Mouse (Mus musculus): Measurements from ENCODE around the gene Adamts13. TPM values are rescaled to one million over a fixed set of nuclear protein-coding genes. Genes with fewer than 3 reads are reported as not detected.

Adamts13 gene
- total and polyA plus RNA-seq, 3 experiments, result 0.13 to 0.17 TPM; not detected in 1

DNA sequence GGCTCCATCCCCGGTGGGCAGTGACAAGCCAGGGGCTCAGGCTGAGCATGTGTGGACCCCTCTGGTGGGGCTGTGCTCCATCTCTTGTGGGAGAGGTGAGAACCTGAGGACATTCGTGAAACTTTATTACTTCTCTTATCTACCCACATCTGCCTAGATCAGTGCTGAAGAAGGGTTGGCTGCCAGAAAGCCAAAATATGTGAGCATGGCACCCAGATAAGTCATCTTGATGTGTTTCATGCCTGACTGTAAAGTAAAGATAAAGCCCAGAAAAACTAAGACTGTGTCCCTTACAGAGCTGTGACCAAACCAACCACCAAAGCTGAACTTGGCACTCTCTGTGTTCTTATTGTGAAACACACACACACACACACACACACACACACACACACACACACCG, 20.7 kb downstream of the Adamts13 start:
- dilution Hi-C loops (cut with MboI; ENCODE audit: extremely low pct_ligation_motif_present, extremely low pct_unique_long_range_greater_than_20kb, low sequenced_read_pairs) (no loop called here), in situ Hi-C loops (cut with MboI; ENCODE audit: low pct_ligation_motif_present, low pct_unique_long_range_greater_than_20kb, low sequenced_read_pairs) (no loop called here)
- no peaks in the 10 kb centered on the region for H3K36me3 ChIP-seq (replicated peaks in 1 of 2; ENCODE audit: control insufficient read depth in 1 of 2, insufficient read depth in 1 of 2, low read length in 1 of 2)
- H3K79me2 ChIP-seq (replicated peaks; ENCODE audit: control insufficient read depth, extremely low read depth, insufficient read depth, poor library complexity, severe bottlenecking), result no peaks in the 10 kb centered on the region
- no peaks in the 10 kb centered on the region for H3K4me1 ChIP-seq (ENCODE audit: control insufficient read depth in 1 of 2, insufficient read depth in 2 of 2)
- H3K4me3 ChIP-seq (replicated peaks in 1 of 3; ENCODE audit: low read depth in 2 of 3, low read length in 2 of 3, poor library complexity in 1 of 3), result no peak overlapping the region
- no peak for DNase-seq (ENCODE audit: extremely low read depth)
- no peak overlapping the region for H3K9ac ChIP-seq (ENCODE audit: insufficient read depth, low read depth)
- H3K27me3 ChIP-seq (replicated peaks), result peaks cover 8% of the 10 kb centered on the region
- peaks cover 2% of the 10 kb centered on the region for H3K9me3 ChIP-seq (replicated peaks; ENCODE audit: low read length)
- no peak overlapping the region for H3K4me2 ChIP-seq (ENCODE audit: insufficient read depth, low read depth, poor library complexity, severe bottlenecking)
- H3K27ac ChIP-seq (ENCODE audit: insufficient read depth, low read depth), result no peak overlapping the region
- TF ChIP-seq POLR2AphosphoS2 (IDR thresholded peaks at IDR 0.05; ENCODE audit: low read depth, low read length) (no peak), CTCF (conservative IDR thresholded peaks at IDR 0.05 in 1 of 2, IDR thresholded peaks at IDR 0.05 in 1 of 2; ENCODE audit: low read depth in 2 of 2, low read length in 2 of 2) (no peak), TCF12 (IDR thresholded peaks at IDR 0.05; ENCODE audit: low read depth, low read length) (no peak), EP300 (IDR thresholded peaks at IDR 0.05; ENCODE audit: low read length) (no peak), UBTF (IDR thresholded peaks at IDR 0.05; ENCODE audit: low read depth, low read length) (no peak), IRF4 (IDR thresholded peaks at IDR 0.05; ENCODE audit: low read depth, low read length) (no peak), TBP (conservative IDR thresholded peaks at IDR 0.05; ENCODE audit: low read depth, low read length) (no peak)

- dilution Hi-C loops (cut with MboI; ENCODE audit: extremely low pct_ligation_motif_present, extremely low pct_unique_long_range_greater_than_20kb, low sequenced_read_pairs), result no loop called here
- Histone ChIP-seq H3K36me3 (replicated peaks in 1 of 2; ENCODE audit: control insufficient read depth in 1 of 2, insufficient read depth in 1 of 2, low read length in 1 of 2) (no peaks in the 10 kb centered on the region), H3K4me2 (ENCODE audit: insufficient read depth, low read depth, poor library complexity, severe bottlenecking) (no peak overlapping the region), H3K27me3 (replicated peaks) (no peaks in the 10 kb centered on the region), H3K79me2 (replicated peaks; ENCODE audit: control insufficient read depth, extremely low read depth, insufficient read depth, poor library complexity, severe bottlenecking) (no peaks in the 10 kb centered on the region), H3K9me3 (replicated peaks; ENCODE audit: low read length) (no peaks in the 10 kb centered on the region), H3K4me3 (replicated peaks in 1 of 3; ENCODE audit: low read depth in 2 of 3, low read length in 2 of 3, poor library complexity in 1 of 3) (no peak overlapping the region), H3K9ac (ENCODE audit: insufficient read depth, low read depth) (no peak overlapping the region), H3K27ac (ENCODE audit: insufficient read depth, low read depth) (no peak overlapping the region), H3K4me1 (ENCODE audit: control insufficient read depth in 1 of 2, insufficient read depth in 2 of 2) (no peaks in the 10 kb centered on the region)
- in situ Hi-C loops (cut with MboI; ENCODE audit: low pct_ligation_motif_present, low pct_unique_long_range_greater_than_20kb, low sequenced_read_pairs), result no loop called here
- no peak for DNase-seq (ENCODE audit: extremely low read depth)
- peak; percentile 52 for TF ChIP-seq SMC3 (IDR thresholded peaks at IDR 0.05; ENCODE audit: low read depth, low read length)
- peak in 1 of 2 experiments; percentile 54; a peak in 2 of 4 replicates for TF ChIP-seq CTCF (conservative IDR thresholded peaks at IDR 0.05 in 1 of 2, IDR thresholded peaks at IDR 0.05 in 1 of 2; ENCODE audit: low read depth in 2 of 2, low read length in 2 of 2)
- no peak for TF ChIP-seq ZNF384 (IDR thresholded peaks at IDR 0.05; ENCODE audit: low read depth, low read length)
- TF ChIP-seq RAD21 (IDR thresholded peaks at IDR 0.05; ENCODE audit: low read depth, low read length), result peak; percentile 23
- TF ChIP-seq SIN3A (IDR thresholded peaks at IDR 0.05; ENCODE audit: low read length), result no peak
Measured at GRCm38 (mm10) chr2:26997498-26997897, 24.3 kb downstream of the Adamts13 start.

DNA sequence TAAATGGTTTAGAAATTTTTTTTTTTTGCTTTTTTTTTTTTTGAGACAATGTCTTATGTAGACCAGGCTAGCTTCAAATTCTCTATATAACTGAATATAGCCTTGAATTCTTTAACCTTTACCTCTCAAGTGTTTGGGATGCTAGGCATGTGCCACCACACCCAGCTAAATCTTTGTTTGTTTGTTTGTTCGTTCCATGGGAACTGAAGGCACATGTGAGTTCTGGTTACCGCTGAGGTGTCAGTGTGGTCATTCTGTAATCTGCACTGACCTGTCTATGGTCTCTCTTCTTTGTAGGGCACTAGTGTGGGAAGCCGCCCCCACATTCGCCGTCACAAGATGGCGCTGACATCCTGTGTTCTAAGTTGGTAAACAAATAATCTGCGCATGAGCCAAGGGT, 24.8 kb downstream of the Adamts13 start:
- DNase-seq (ENCODE audit: extremely low read depth), result no peak
- peak in 1 of 2 experiments; percentile 20; a peak in 2 of 4 replicates for TF ChIP-seq CTCF (conservative IDR thresholded peaks at IDR 0.05 in 1 of 2, IDR thresholded peaks at IDR 0.05 in 1 of 2; ENCODE audit: low read depth in 2 of 2, low read length in 2 of 2)
- no peak for TF ChIP-seq GABPA (IDR thresholded peaks at IDR 0.05; ENCODE audit: insufficient replicate concordance, low read depth, low read length)
- TF ChIP-seq NRF1 (IDR thresholded peaks at IDR 0.05; ENCODE audit: low read depth, low read length), result no peak
- peak; percentile 8; the same call in 1 of the 2 replicates for TF ChIP-seq SMC3 (IDR thresholded peaks at IDR 0.05; ENCODE audit: low read depth, low read length)
- no peak for TF ChIP-seq JUND (conservative IDR thresholded peaks at IDR 0.05; ENCODE audit: low read depth, low read length)
- no peak for TF ChIP-seq CHD1 (IDR thresholded peaks at IDR 0.05; ENCODE audit: low read depth, low read length)
- no peak overlapping the region for H3K27ac ChIP-seq (ENCODE audit: insufficient read depth, low read depth)
- no peaks in the 10 kb centered on the region for H3K79me2 ChIP-seq (replicated peaks; ENCODE audit: control insufficient read depth, extremely low read depth, insufficient read depth, poor library complexity, severe bottlenecking)
- no peaks in the 10 kb centered on the region for H3K4me1 ChIP-seq (ENCODE audit: control insufficient read depth in 1 of 2, insufficient read depth in 2 of 2)
- no peaks in the 10 kb centered on the region for H3K27me3 ChIP-seq (replicated peaks)
- in situ Hi-C loops (cut with MboI; ENCODE audit: low pct_ligation_motif_present, low pct_unique_long_range_greater_than_20kb, low sequenced_read_pairs), result no loop called here
- dilution Hi-C loops (cut with MboI; ENCODE audit: extremely low pct_ligation_motif_present, extremely low pct_unique_long_range_greater_than_20kb, low sequenced_read_pairs), result no loop called here
- no peak overlapping the region for H3K9ac ChIP-seq (ENCODE audit: insufficient read depth, low read depth)
- peak overlapping the region; percentile 7; the same call in 1 of the 2 replicates for H3K4me2 ChIP-seq (ENCODE audit: insufficient read depth, low read depth, poor library complexity, severe bottlenecking)
- no peak overlapping the region for H3K4me3 ChIP-seq (replicated peaks in 1 of 3; ENCODE audit: low read depth in 2 of 3, low read length in 2 of 3, poor library complexity in 1 of 3)
- H3K9me3 ChIP-seq (replicated peaks; ENCODE audit: low read length), result no peaks in the 10 kb centered on the region
- no peaks in the 10 kb centered on the region for H3K36me3 ChIP-seq (replicated peaks in 1 of 2; ENCODE audit: control insufficient read depth in 1 of 2, insufficient read depth in 1 of 2, low read length in 1 of 2)

All from CH12.LX (cell line).